Mouse (Mus musculus): ENCODE measurements around the gene Specc1.

DNA sequence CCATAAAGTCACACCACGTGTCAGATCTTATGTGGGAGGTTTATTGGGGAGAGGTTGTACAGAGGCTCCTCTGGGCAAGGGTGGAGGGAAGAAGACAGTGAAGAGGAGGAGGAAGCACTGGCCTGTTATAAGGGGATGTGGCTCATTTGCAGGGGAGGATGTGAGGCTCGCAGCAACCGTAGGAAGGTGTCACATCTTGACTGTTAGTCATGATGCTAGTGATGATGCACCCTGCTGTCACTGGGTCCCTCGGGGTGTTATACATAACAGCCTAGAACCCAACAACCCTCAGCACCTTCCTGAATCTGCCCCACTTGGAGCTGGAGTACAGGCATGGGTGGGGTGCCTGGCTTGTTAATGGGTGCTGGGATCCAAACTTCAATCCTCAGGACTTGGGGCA is 94.9 kb downstream of the Specc1 start:
- TF ChIP-seq EP300 (IDR thresholded peaks at IDR 0.05; ENCODE audit: low read length) = no peak
- TF ChIP-seq MAX (IDR thresholded peaks at IDR 0.05; ENCODE audit: low read length) = no peak
- TF ChIP-seq ZC3H11A (IDR thresholded peaks at IDR 0.05; ENCODE audit: low read depth, low read length) = no peak
- no peak for TF ChIP-seq JUND (conservative IDR thresholded peaks at IDR 0.05; ENCODE audit: low read depth, low read length)
- TF ChIP-seq POLR2A (IDR thresholded peaks at IDR 0.05; ENCODE audit: low read depth, low read length) = no peak
- TF ChIP-seq TCF12 (IDR thresholded peaks at IDR 0.05; ENCODE audit: low read depth, low read length) = no peak
- no peak for TF ChIP-seq E2F4 (IDR thresholded peaks at IDR 0.05; ENCODE audit: insufficient replicate concordance, low read depth, low read length)
- TF ChIP-seq ZMIZ1 (IDR thresholded peaks at IDR 0.05; ENCODE audit: low read depth, low read length) = no peak
- TF ChIP-seq MEF2A (IDR thresholded peaks at IDR 0.05; ENCODE audit: borderline replicate concordance, low read depth, low read length) = no peak

All from CH12.LX (cell line).